In genomic region chr6:38380764-38381128, GRCm38 (mm10) we compare ENCODE assay signal across 8 mouse cellular contexts. TPM values are rescaled to one million over a fixed set of nuclear protein-coding genes. Genes with fewer than 3 reads are reported as not detected.
DNase-seq lines count a peak whose midpoint lies in the region; ATAC-seq and TF ChIP-seq lines count a peak whose summit lies in the region.

No protein-coding gene starts in this region.

- WGBS in embryonic facial prominence, embryonic 12.5 days: 2% methylated on average over 4 of the region's 4 CpGs
- 3% methylated on average over 4 of the region's 4 CpGs for WGBS in hindbrain, postnatal 0 days

- no peak overlapping the region for H3ac ChIP-seq in myocyte (ENCODE audit: control insufficient read depth, insufficient read length)

- peak overlapping the region; percentile 90 for H3K27ac ChIP-seq in layer of hippocampus, adult 2 months
- no peak overlapping the region for H3K27ac ChIP-seq in embryonic facial prominence, embryonic 12.5 days
- H3K27ac ChIP-seq in hindbrain, postnatal 0 days: peak overlapping the region; percentile 74

- H3K4me2 ChIP-seq in embryonic facial prominence, embryonic 12.5 days (replicated peaks): peak overlapping the region; percentile 69
- H3K4me2 ChIP-seq in hindbrain, postnatal 0 days (ENCODE audit: low read depth, low read length): peak overlapping the region; percentile 68
- H3K4me2 ChIP-seq in myocyte (ENCODE audit: low read depth): peak overlapping the region; percentile 84

- H3K27me3 ChIP-seq in embryonic facial prominence, embryonic 12.5 days: no peaks in the 10 kb centered on the region
- no peaks in the 10 kb centered on the region for H3K27me3 ChIP-seq in hindbrain, postnatal 0 days (ENCODE audit: insufficient read depth, low read length)
- no peaks in the 10 kb centered on the region for H3K27me3 ChIP-seq in myocyte (ENCODE audit: control insufficient read depth, insufficient read depth, insufficient read length)

- TF ChIP-seq POLR2A in myocyte (IDR thresholded peaks at IDR 0.05; ENCODE audit: insufficient read length, low read depth): no peak

- no peak for TF ChIP-seq CTCF in layer of hippocampus, adult 2 months (conservative IDR thresholded peaks at IDR 0.05)
- no peak for TF ChIP-seq CTCF in hindbrain, postnatal 0 days (IDR thresholded peaks at IDR 0.05; ENCODE audit: low read depth)

- H3K79me2 ChIP-seq in myocyte (ENCODE audit: control insufficient read depth, insufficient read depth): no peaks in the 10 kb centered on the region

- H3K36me3 ChIP-seq in embryonic facial prominence, embryonic 12.5 days: peaks cover 4% of the 10 kb centered on the region
- peaks cover 5% of the 10 kb centered on the region; the same call in 1 of the 2 replicates for H3K36me3 ChIP-seq in hindbrain, postnatal 0 days (ENCODE audit: insufficient read depth, low read length)
- no peaks in the 10 kb centered on the region for H3K36me3 ChIP-seq in myocyte (ENCODE audit: control insufficient read depth, insufficient read depth)

- no peaks in the 10 kb centered on the region for H3K9me3 ChIP-seq in embryonic facial prominence, embryonic 12.5 days
- H3K9me3 ChIP-seq in hindbrain, postnatal 0 days (ENCODE audit: low read length): no peaks in the 10 kb centered on the region

- no peak for ATAC-seq in embryonic facial prominence, embryonic 12.5 days (ENCODE audit: insufficient number of reproducible peaks, insufficient read depth, low FRiP score, low TSS enrichment)
- ATAC-seq in hindbrain, postnatal 0 days: no peak; the same call in 1 of the 2 replicates

- DNase-seq in layer of hippocampus, adult 2 months (ENCODE audit: low spot score in 2 of 2): no peak
- no peak for DNase-seq in layer of hippocampus, postnatal 10 days (ENCODE audit: low spot score in 2 of 2)
- no peak for DNase-seq in hindbrain, postnatal 0 days (ENCODE audit: low spot score)
- no peak for DNase-seq in spleen, postnatal 10 days (ENCODE audit: low spot score in 2 of 2)
- DNase-seq in layer of hippocampus, adult 9-10 months (ENCODE audit: low spot score): no peak
- DNase-seq in adrenal gland, adult 18-20 months (ENCODE audit: low spot score in 2 of 2): no peak

- peak overlapping the region; percentile 83 for H3K4me3 ChIP-seq in layer of hippocampus, adult 2 months
- H3K4me3 ChIP-seq in embryonic facial prominence, embryonic 12.5 days: peak overlapping the region; percentile 68
- H3K4me3 ChIP-seq in hindbrain, postnatal 0 days (ENCODE audit: low read length): peak overlapping the region; percentile 52
- H3K4me3 ChIP-seq in myocyte: peak overlapping the region; percentile 43

- H3K4me1 ChIP-seq in embryonic facial prominence, embryonic 12.5 days: no peaks in the 10 kb centered on the region
- 0 out of 2 replicates have a peak, but pooled peaks cover 4% of the 10 kb centered on the region for H3K4me1 ChIP-seq in hindbrain, postnatal 0 days (ENCODE audit: insufficient read depth, low read length)

- peak overlapping the region; percentile 49 for H3K9ac ChIP-seq in embryonic facial prominence, embryonic 12.5 days
- H3K9ac ChIP-seq in hindbrain, postnatal 0 days (replicated peaks; ENCODE audit: low read length): peak overlapping the region; percentile 64

TF ChIP-seq in myocyte, 11 proteins besides CTCF, POLR2A, EP300 and RAD21:
- no peak for TF ChIP-seq SRF (IDR thresholded peaks at IDR 0.05; ENCODE audit: control insufficient read depth, insufficient read length, low read depth)
- no peak for TF ChIP-seq REST (IDR thresholded peaks at IDR 0.05; ENCODE audit: insufficient read depth, insufficient read length)
- no peak for TF ChIP-seq CEBPB (IDR thresholded peaks at IDR 0.05; ENCODE audit: insufficient read depth, poor library complexity, severe bottlenecking)
- no peak for TF ChIP-seq E2F4 (IDR thresholded peaks at IDR 0.05; ENCODE audit: insufficient read depth)
- no peak for TF ChIP-seq POLR2AphosphoS2 (IDR thresholded peaks at IDR 0.05; ENCODE audit: insufficient read length, low read depth)
- no peak for TF ChIP-seq MAX (IDR thresholded peaks at IDR 0.05; ENCODE audit: low read depth)
- no peak for TF ChIP-seq USF1 (IDR thresholded peaks at IDR 0.05; ENCODE audit: low read depth)
- no peak for TF ChIP-seq TCF3 (IDR thresholded peaks at IDR 0.05; ENCODE audit: insufficient read length, low read depth)
- no peak for TF ChIP-seq TCF12 (IDR thresholded peaks at IDR 0.05; ENCODE audit: insufficient read depth, poor library complexity, severe bottlenecking)
- TF ChIP-seq MYOD1 (IDR thresholded peaks at IDR 0.05; ENCODE audit: control insufficient read depth in 1 of 3, insufficient read length in 2 of 3, low read depth in 2 of 3): no peak
- TF ChIP-seq MYOG (IDR thresholded peaks at IDR 0.05; ENCODE audit: control insufficient read depth in 1 of 3, insufficient read depth in 1 of 3, insufficient read length in 2 of 3, low read depth in 2 of 3): no peak

RNA-seq across cellular contexts. Expression of gene Ttc26, which starts 0.5 kb away (rescaled TPM):
- 10 to 100 TPM; 11.5 to 12.2 TPM for total RNA-seq in layer of hippocampus, adult 2 months (2021)
- total RNA-seq in layer of hippocampus, postnatal 10 days (2021): 10 to 100 TPM in 1 of 2 experiments, 1 to 10 TPM in 1; 9.8 to 10.1 TPM
- 12.7 and 12.9 TPM in 2 replicates for polyA plus RNA-seq in embryonic facial prominence, embryonic 12.5 days (2016; fragmentation: Nextera tagmentation; extraction: Ambion mirVana)
- total RNA-seq in hindbrain, postnatal 0 days (2014; rRNA removed): 4.6 and 5.0 TPM in 2 replicates
- polyA plus RNA-seq in hindbrain, postnatal 0 days (2015; fragmentation: Nextera tagmentation; extraction: Ambion mirVana): 2.5 and 2.9 TPM in 2 replicates
- 2.3 TPM for polyA plus RNA-seq in myocyte (2012; fragmentation: generic; extraction: Trizol)
- total RNA-seq in adrenal gland, adult 18-20 months (2021): 1 to 10 TPM; 1.3 to 2.3 TPM

RNA-seq across cellular contexts. Expression of gene Zc3hav1, which starts 26.3 kb away (rescaled TPM):
- total RNA-seq in layer of hippocampus, adult 2 months (2021): 1 to 10 TPM; 3.1 to 3.9 TPM
- 1 to 10 TPM; 3.0 to 3.1 TPM for total RNA-seq in layer of hippocampus, postnatal 10 days (2021)
- 2.5 and 2.7 TPM in 2 replicates for polyA plus RNA-seq in embryonic facial prominence, embryonic 12.5 days (2016; fragmentation: Nextera tagmentation; extraction: Ambion mirVana)
- 5.0 and 7.0 TPM in 2 replicates for total RNA-seq in hindbrain, postnatal 0 days (2014; rRNA removed)
- 2.3 and 2.9 TPM in 2 replicates for polyA plus RNA-seq in hindbrain, postnatal 0 days (2015; fragmentation: Nextera tagmentation; extraction: Ambion mirVana)
- 45.0 TPM for polyA plus RNA-seq in myocyte (2012; fragmentation: generic; extraction: Trizol)
- total RNA-seq in adrenal gland, adult 18-20 months (2021): 10 to 100 TPM; 50.6 to 65.0 TPM

RNA-seq across cellular contexts. Expression of gene Ubn2, which starts 53.0 kb away (rescaled TPM):
- 10 to 100 TPM; 48.0 to 49.3 TPM for total RNA-seq in layer of hippocampus, adult 2 months (2021)
- 10 to 100 TPM; 38.3 to 44.0 TPM for total RNA-seq in layer of hippocampus, postnatal 10 days (2021)
- polyA plus RNA-seq in embryonic facial prominence, embryonic 12.5 days (2016; fragmentation: Nextera tagmentation; extraction: Ambion mirVana): 17.1 and 21.4 TPM in 2 replicates
- 22.5 and 25.1 TPM in 2 replicates for total RNA-seq in hindbrain, postnatal 0 days (2014; rRNA removed)
- 12.3 and 14.2 TPM in 2 replicates for polyA plus RNA-seq in hindbrain, postnatal 0 days (2015; fragmentation: Nextera tagmentation; extraction: Ambion mirVana)
- 2.3 TPM for polyA plus RNA-seq in myocyte (2012; fragmentation: generic; extraction: Trizol)
- total RNA-seq in adrenal gland, adult 18-20 months (2021): 10 to 100 TPM; 25.5 to 26.8 TPM
